Mouse (Mus musculus): ENCODE measurements around the gene 4930535I16Rik.
"Not testable (repeated sequence)": the region's sequence is repeated elsewhere in the genome, so short reads cannot be mapped to it uniquely, and the experiment has no call there.

Gene 4930535I16Rik

GRCm38 (mm10) chr4:123917548-123918140, at the start of gene 4930535I16Rik:
4930535I16Rik (minus strand) TSS chr4:123918022.
- peak in 1 of 2 experiments; percentile 81 for DNase-seq (ENCODE audit: inconsistent age in 2 of 2, low spot score in 1 of 2)

- DNase-seq (ENCODE audit: inconsistent age in 2 of 2, low spot score in 1 of 2), result no peak
These were observed 44.9 kb upstream of the 4930535I16Rik start for GRCm38 (mm10) chr4:123962721-123963120.

- DNase-seq (ENCODE audit: inconsistent age in 2 of 2, low spot score in 1 of 2), result no peak
These were observed 43.1 kb upstream of the 4930535I16Rik start for GRCm38 (mm10) chr4:123960955-123961354.

- DNase-seq (ENCODE audit: inconsistent age in 2 of 2, low spot score in 1 of 2), result peak in 1 of 2 experiments; percentile 34
These were observed 40.1 kb upstream of the 4930535I16Rik start for GRCm38 (mm10) chr4:123957891-123958290.

- DNase-seq (ENCODE audit: inconsistent age in 2 of 2, low spot score in 1 of 2), result no peak
These were observed 39.6 kb upstream of the 4930535I16Rik start for GRCm38 (mm10) chr4:123957492-123957808.

- DNase-seq (ENCODE audit: inconsistent age in 2 of 2, low spot score in 1 of 2), result peak; percentile 77 to 91
These were observed 39.1 kb upstream of the 4930535I16Rik start for GRCm38 (mm10) chr4:123956703-123957491.

GRCm38 (mm10) chr4:123952059-123952458, 34.2 kb upstream of the 4930535I16Rik start:
- DNase-seq (ENCODE audit: inconsistent age in 2 of 2, low spot score in 1 of 2), result no peak

GRCm38 (mm10) chr4:123949649-123950048, 31.8 kb upstream of the 4930535I16Rik start:
- no peak for DNase-seq (ENCODE audit: inconsistent age in 2 of 2, low spot score in 1 of 2)

GRCm38 (mm10) chr4:123948901-123949300, 31.1 kb upstream of the 4930535I16Rik start:
- DNase-seq (ENCODE audit: inconsistent age in 2 of 2, low spot score in 1 of 2), result no peak

GRCm38 (mm10) chr4:123947149-123947548, 29.3 kb upstream of the 4930535I16Rik start:
- DNase-seq (ENCODE audit: inconsistent age in 2 of 2, low spot score in 1 of 2), result peak; percentile 56 to 78

GRCm38 (mm10) chr4:123946701-123947100, 28.9 kb upstream of the 4930535I16Rik start:
- no peak for DNase-seq (ENCODE audit: inconsistent age in 2 of 2, low spot score in 1 of 2)

- DNase-seq (ENCODE audit: inconsistent age in 2 of 2, low spot score in 1 of 2), result not testable (repeated sequence)
These were observed 23.1 kb upstream of the 4930535I16Rik start for GRCm38 (mm10) chr4:123940878-123941277.

- peak; percentile 62 to 89 for DNase-seq (ENCODE audit: inconsistent age in 2 of 2, low spot score in 1 of 2)
These were observed 22.0 kb upstream of the 4930535I16Rik start for GRCm38 (mm10) chr4:123939838-123940237.

GRCm38 (mm10) chr4:123936059-123936458, 18.2 kb upstream of the 4930535I16Rik start:
- no peak for DNase-seq (ENCODE audit: inconsistent age in 2 of 2, low spot score in 1 of 2)

GRCm38 (mm10) chr4:123934306-123934705, 16.5 kb upstream of the 4930535I16Rik start:
- DNase-seq (ENCODE audit: inconsistent age in 2 of 2, low spot score in 1 of 2), result no peak

GRCm38 (mm10) chr4:123929994-123930393, 12.2 kb upstream of the 4930535I16Rik start:
- DNase-seq (ENCODE audit: inconsistent age in 2 of 2, low spot score in 1 of 2), result no peak

GRCm38 (mm10) chr4:123927961-123928360, 10.1 kb upstream of the 4930535I16Rik start:
- DNase-seq (ENCODE audit: inconsistent age in 2 of 2, low spot score in 1 of 2), result peak in 1 of 2 experiments; percentile 50

GRCm38 (mm10) chr4:123921055-123921565, 3.3 kb upstream of the 4930535I16Rik start:
- DNase-seq (ENCODE audit: inconsistent age in 2 of 2, low spot score in 1 of 2), result peak in 1 of 2 experiments; percentile 55

- DNase-seq (ENCODE audit: inconsistent age in 2 of 2, low spot score in 1 of 2), result no peak
These were observed 1.0 kb upstream of the 4930535I16Rik start for GRCm38 (mm10) chr4:123918851-123919250.

GRCm38 (mm10) chr4:123916748-123917547, 874 bp downstream of the 4930535I16Rik start, which contains the start of gene Rragc:
Rragc (plus strand) TSS chr4:123917446.
- DNase-seq (ENCODE audit: inconsistent age in 2 of 2, low spot score in 1 of 2), result peak; percentile 100

GRCm38 (mm10) chr4:123912431-123912830, 5.4 kb downstream of the 4930535I16Rik start:
- peak in 1 of 2 experiments; percentile 81 for DNase-seq (ENCODE audit: inconsistent age in 2 of 2, low spot score in 1 of 2)

Measured in adrenal gland, adult (tissue).